Mouse (Mus musculus) heart, embryonic 12.5 days (tissue): ENCODE measurements around the gene Gramd1b. TPM values are rescaled to one million over a fixed set of nuclear protein-coding genes. Genes with fewer than 3 reads are reported as not detected.
A peak's percentile ranks its signal among the peaks of the same experiment; 100 is the strongest.

Source experiments
- ATAC-seq: fragments of 200-750 bp; cut with Nextera tagmentation; 2 replicates; pipeline ENCODE4 v1.8.0; 2017; ENCODE audit warnings: moderate TSS enrichment, moderate library complexity; ENCODE audit not compliant: insufficient number of reproducible peaks, low FRiP score
- H3K27ac ChIP-seq: fragments of 300-500 bp; sonication (generic); 2 replicates; pipeline ENCODE4 v1.5.1; 2016; ENCODE audit warnings: mild to moderate bottlenecking, moderate library complexity; ENCODE audit not compliant: poor library complexity, severe bottlenecking
- H3K27me3 ChIP-seq: fragments of 300-500 bp; sonication (generic); replicated peaks from 2 replicates; pipeline ENCODE4 v1.6.1; 2016; ENCODE audit warnings: mild to moderate bottlenecking, moderate library complexity
- H3K36me3 ChIP-seq: fragments of 300-500 bp; sonication (generic); 2 replicates; pipeline ENCODE4 v1.6.1; 2016; ENCODE audit warnings: mild to moderate bottlenecking, moderate library complexity
- H3K4me1 ChIP-seq: fragments of 300-500 bp; sonication (generic); replicated peaks from 2 replicates; pipeline ENCODE4 v1.6.1; 2016; ENCODE audit warnings: mild to moderate bottlenecking
- H3K4me2 ChIP-seq: fragments of 300-500 bp; sonication (generic); 2 replicates; pipeline ENCODE4 v1.6.1; 2016; ENCODE audit warnings: mild to moderate bottlenecking, moderate library complexity
- H3K4me3 ChIP-seq: fragments of 300-500 bp; sonication (generic); 2 replicates; pipeline ENCODE4 v1.5.1; 2016; ENCODE audit warnings: mild to moderate bottlenecking
- H3K9ac ChIP-seq: fragments of 300-500 bp; sonication (generic); 2 replicates; pipeline ENCODE4 v1.6.1; 2016; ENCODE audit warnings: mild to moderate bottlenecking, moderate library complexity
- H3K9me3 ChIP-seq: fragments of 300-500 bp; sonication (generic); replicated peaks from 2 replicates; pipeline ENCODE4 v1.6.1; 2016; ENCODE audit warnings: mild to moderate bottlenecking, moderate library complexity
- WGBS: fragments of 180-500 bp; shearing (Covaris S2); methylation state at CpG from one replicate; pipeline ENCODE4 v1.1.7; 2016; 5-methylcytosine and 5-hydroxymethylcytosine counted together
- polyA plus RNA-seq: library from polyadenylated mRNA; unstranded; fragments of >200 nt; fragmentation: Nextera tagmentation; extraction: Ambion mirVana; gene quantifications from 2 replicates; pipeline ENCODE4 v1.2.1, GENCODE M21; 2016

Gene Gramd1b
- polyA plus RNA-seq, 1 experiment from 2014 or later, result 7.9 TPM

GRCm38 (mm10) chr9:40472961-40473510 lies 58.1 kb downstream of the Gramd1b start:
- no peak for ATAC-seq

GRCm38 (mm10) chr9:40469403-40470137 lies 61.6 kb downstream of the Gramd1b start:
- Histone ChIP-seq H3K4me2 (peak overlapping the region; percentile 41), H3K27ac (peak overlapping the region; percentile 6; the same call in 1 of the 2 replicates), H3K27me3 (peaks cover 4% of the 10 kb centered on the region), H3K36me3 (no peaks in the 10 kb centered on the region), H3K4me3 (no peak overlapping the region), H3K4me1 (peaks cover 19% of the 10 kb centered on the region), H3K9me3 (no peaks in the 10 kb centered on the region), H3K9ac (no peak overlapping the region)
- 28% methylated on average over 15 of the region's 15 CpGs for WGBS
- ATAC-seq, result peak; percentile 57

More at GRCm38 (mm10) chr9:40472961-40473510, 58.1 kb downstream of the Gramd1b start:
- H3K36me3 ChIP-seq, result no peaks in the 10 kb centered on the region
- no peaks in the 10 kb centered on the region for H3K27me3 ChIP-seq
- H3K4me3 ChIP-seq, result no peak overlapping the region
- 82% methylated on average over 9 of the region's 9 CpGs for WGBS
- peaks cover 26% of the 10 kb centered on the region for H3K4me1 ChIP-seq
- no peak overlapping the region for H3K27ac ChIP-seq
- no peak overlapping the region for H3K4me2 ChIP-seq
- no peaks in the 10 kb centered on the region for H3K9me3 ChIP-seq
- H3K9ac ChIP-seq, result no peak overlapping the region

- Histone ChIP-seq H3K4me3 (no peak overlapping the region), H3K4me1 (peaks cover 19% of the 10 kb centered on the region), H3K9me3 (no peaks in the 10 kb centered on the region), H3K27me3 (peaks cover 4% of the 10 kb centered on the region), H3K36me3 (no peaks in the 10 kb centered on the region), H3K9ac (no peak overlapping the region), H3K4me2 (no peak overlapping the region), H3K27ac (no peak overlapping the region)
- 58% methylated on average over 7 of the region's 7 CpGs for WGBS
- no peak for ATAC-seq
Observed at GRCm38 (mm10) chr9:40466782-40467181, 64.4 kb downstream of the Gramd1b start.

DNA sequence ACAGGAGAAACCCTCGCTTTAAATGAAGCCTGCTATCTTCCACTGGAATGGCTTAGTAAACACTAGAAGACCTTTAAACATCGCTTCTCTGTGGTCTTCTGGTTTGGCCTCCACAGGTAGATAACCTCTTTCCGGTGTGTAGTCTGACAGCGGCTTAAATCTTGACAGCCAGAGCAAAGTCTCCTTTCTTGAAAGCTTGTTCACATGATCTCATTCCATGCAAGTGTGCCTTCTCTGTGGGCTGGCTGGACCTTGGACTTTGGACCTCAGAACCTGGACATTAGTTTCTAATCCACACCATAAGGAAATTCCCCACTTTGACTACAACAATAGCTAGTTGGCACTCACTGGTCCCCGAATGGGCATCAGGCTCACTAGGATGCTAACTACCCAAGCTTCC lies 65.6 kb downstream of the Gramd1b start:
- H3K27me3 ChIP-seq, result peaks cover 4% of the 10 kb centered on the region
- H3K27ac ChIP-seq, result no peak overlapping the region
- H3K9me3 ChIP-seq, result no peaks in the 10 kb centered on the region
- H3K4me2 ChIP-seq, result no peak overlapping the region
- WGBS, result 85% methylated on average over 5 of the region's 5 CpGs
- peaks cover 28% of the 10 kb centered on the region for H3K4me1 ChIP-seq
- ATAC-seq, result no peak
- no peak overlapping the region for H3K9ac ChIP-seq
- H3K36me3 ChIP-seq, result no peaks in the 10 kb centered on the region
- H3K4me3 ChIP-seq, result no peak overlapping the region

- Histone ChIP-seq H3K36me3 (no peaks in the 10 kb centered on the region), H3K4me2 (no peak overlapping the region), H3K4me1 (peaks cover 35% of the 10 kb centered on the region), H3K4me3 (no peak overlapping the region), H3K9ac (no peak overlapping the region), H3K9me3 (no peaks in the 10 kb centered on the region), H3K27me3 (peaks cover 4% of the 10 kb centered on the region), H3K27ac (no peak overlapping the region)
- no peak for ATAC-seq
- 82% methylated on average over 6 of the region's 6 CpGs for WGBS
Observed at GRCm38 (mm10) chr9:40462401-40462800, 68.8 kb downstream of the Gramd1b start.

DNA sequence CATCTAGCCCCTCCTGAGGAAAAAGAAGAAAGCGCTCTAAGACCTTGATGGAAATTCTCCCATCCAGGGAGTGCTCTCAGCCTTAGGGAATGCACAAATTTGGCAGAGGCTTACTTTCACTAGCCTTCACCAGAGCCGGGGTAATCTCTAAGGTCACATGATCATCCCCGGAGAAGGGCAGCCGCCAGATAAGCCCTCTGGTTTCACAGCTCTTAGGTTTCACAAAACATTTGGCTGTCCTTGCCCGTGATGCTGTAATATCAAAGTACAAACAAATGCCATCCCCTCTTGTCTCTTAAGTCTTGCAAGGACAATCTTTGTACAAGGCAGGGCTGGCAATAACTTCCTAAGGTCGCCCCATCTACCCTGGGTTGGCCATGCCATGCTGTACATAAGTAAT lies 70.4 kb downstream of the Gramd1b start:
- Histone ChIP-seq H3K4me3 (no peak overlapping the region), H3K4me1 (peaks cover 41% of the 10 kb centered on the region), H3K9ac (no peak overlapping the region), H3K9me3 (no peaks in the 10 kb centered on the region), H3K27ac (peak overlapping the region; percentile 66), H3K36me3 (no peaks in the 10 kb centered on the region), H3K4me2 (peak overlapping the region; percentile 31; the same call in 1 of the 2 replicates), H3K27me3 (peaks cover 2% of the 10 kb centered on the region; the same call in 1 of the 2 replicates)
- 10% methylated on average over 6 of the region's 6 CpGs for WGBS
- ATAC-seq, result no peak

GRCm38 (mm10) chr9:40459304-40460280 lies 71.6 kb downstream of the Gramd1b start:
- 53% methylated on average over 5 of the region's 5 CpGs for WGBS
- Histone ChIP-seq H3K9ac (no peak overlapping the region), H3K4me2 (no peak overlapping the region), H3K4me1 (peaks cover 41% of the 10 kb centered on the region), H3K27me3 (no peaks in the 10 kb centered on the region), H3K9me3 (no peaks in the 10 kb centered on the region), H3K27ac (peak overlapping the region; percentile 19; the same call in 1 of the 2 replicates), H3K36me3 (no peaks in the 10 kb centered on the region), H3K4me3 (no peak overlapping the region)
- no peak for ATAC-seq

GRCm38 (mm10) chr9:40458559-40459303 lies 72.5 kb downstream of the Gramd1b start:
- Histone ChIP-seq H3K4me2 (no peak overlapping the region), H3K36me3 (no peaks in the 10 kb centered on the region), H3K4me1 (peaks cover 44% of the 10 kb centered on the region), H3K9ac (no peak overlapping the region), H3K27me3 (peaks cover 5% of the 10 kb centered on the region; the same call in 1 of the 2 replicates), H3K4me3 (no peak overlapping the region), H3K9me3 (no peaks in the 10 kb centered on the region), H3K27ac (no peak overlapping the region)
- no peak for ATAC-seq
- 70% methylated on average over 4 of the region's 4 CpGs for WGBS

GRCm38 (mm10) chr9:40457448-40457847 lies 73.7 kb downstream of the Gramd1b start:
- no peak overlapping the region for H3K4me3 ChIP-seq
- peaks cover 5% of the 10 kb centered on the region; the same call in 1 of the 2 replicates for H3K27me3 ChIP-seq
- H3K4me2 ChIP-seq, result no peak overlapping the region
- 55% methylated on average over 5 of the region's 5 CpGs for WGBS
- no peak overlapping the region for H3K27ac ChIP-seq
- ATAC-seq, result no peak
- peaks cover 47% of the 10 kb centered on the region for H3K4me1 ChIP-seq
- H3K9me3 ChIP-seq, result no peaks in the 10 kb centered on the region
- H3K36me3 ChIP-seq, result no peaks in the 10 kb centered on the region
- H3K9ac ChIP-seq, result no peak overlapping the region

DNA sequence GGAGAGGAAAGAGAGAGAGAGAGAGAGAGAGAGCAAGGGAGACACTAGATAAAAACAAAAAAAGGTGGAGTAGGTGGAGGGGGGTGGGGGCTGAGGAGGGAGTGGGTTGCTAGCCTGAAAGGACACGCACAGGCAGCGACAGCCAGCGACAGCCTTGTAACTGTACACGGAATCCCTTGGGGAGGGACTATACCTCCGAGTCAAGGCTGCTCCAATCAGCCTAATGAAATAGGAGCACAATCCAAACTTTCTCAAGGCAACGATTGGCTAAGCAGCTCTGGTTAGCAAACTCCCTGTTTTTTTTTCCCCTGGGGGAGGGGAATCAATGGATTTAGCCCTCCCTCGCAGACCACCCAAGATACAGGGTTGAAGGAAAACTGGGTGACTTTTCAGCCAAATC lies 75.0 kb downstream of the Gramd1b start:
- no peaks in the 10 kb centered on the region for H3K9me3 ChIP-seq
- H3K27me3 ChIP-seq, result peaks cover 5% of the 10 kb centered on the region; the same call in 1 of the 2 replicates
- no peaks in the 10 kb centered on the region for H3K36me3 ChIP-seq
- peaks cover 43% of the 10 kb centered on the region for H3K4me1 ChIP-seq
- peak overlapping the region; percentile 89 for H3K9ac ChIP-seq
- peak; percentile 79 for ATAC-seq
- H3K4me3 ChIP-seq, result peak overlapping the region; percentile 72
- H3K4me2 ChIP-seq, result peak overlapping the region; percentile 93
- H3K27ac ChIP-seq, result peak overlapping the region; percentile 88
- WGBS, result 1% methylated on average over 7 of the region's 7 CpGs
